Mouse (Mus musculus) lung, embryonic 15.5 days (tissue): ENCODE measurements at regions not wholly inside any gene's neighbourhood (a gene's known extent, or its start where the extent isn't known, plus 50 kb on each side); places are given as distances from the start of the nearest gene placed in this dataset.

Source experiments
- ATAC-seq: fragments of 200-750 bp; cut with Nextera tagmentation; 2 replicates; pipeline ENCODE4 v1.8.0; 2017; ENCODE audit warnings: moderate number of reproducible peaks, borderline replicate concordance; ENCODE audit not compliant: low FRiP score, low TSS enrichment; ENCODE audit errors: extremely low read depth
- H3K27ac ChIP-seq: fragments of 300-500 bp; sonication (generic); 2 replicates; pipeline ENCODE4 v1.5.1; 2015; ENCODE audit warnings: moderate library complexity, mild to moderate bottlenecking, inconsistent platforms
- H3K27me3 ChIP-seq: fragments of 300-500 bp; sonication (generic); 2 replicates; pipeline ENCODE4 v1.6.1; 2015; ENCODE audit warnings: inconsistent platforms
- H3K36me3 ChIP-seq: fragments of 300-500 bp; sonication (generic); 2 replicates; pipeline ENCODE4 v1.6.1; 2015; ENCODE audit warnings: inconsistent platforms
- H3K4me1 ChIP-seq: fragments of 300-500 bp; sonication (generic); 2 replicates; pipeline ENCODE4 v1.6.1; 2015; ENCODE audit warnings: inconsistent platforms
- H3K4me2 ChIP-seq: fragments of 300-500 bp; sonication (generic); 2 replicates; pipeline ENCODE4 v1.6.1; 2015; ENCODE audit warnings: inconsistent platforms, mild to moderate bottlenecking, moderate library complexity
- H3K4me3 ChIP-seq: fragments of 300-500 bp; sonication (generic); 2 replicates; pipeline ENCODE4 v1.5.1; 2015; ENCODE audit warnings: mild to moderate bottlenecking, inconsistent platforms
- H3K9ac ChIP-seq: fragments of 300-500 bp; sonication (generic); 2 replicates; pipeline ENCODE4 v1.6.1; 2015; ENCODE audit warnings: inconsistent platforms
- H3K9me3 ChIP-seq: fragments of 300-500 bp; sonication (generic); 2 replicates; pipeline ENCODE4 v1.6.1; 2016; ENCODE audit warnings: inconsistent platforms
- WGBS: fragments of 180-500 bp; shearing (Covaris S2); methylation state at CpG from one replicate; pipeline ENCODE4 v1.1.7; 2015; 5-methylcytosine and 5-hydroxymethylcytosine counted together

GRCm38 (mm10) chr3:49842119-49842518 is 85.0 kb upstream of the Pcdh18 start:
- Histone ChIP-seq H3K4me2 (no peak overlapping the region), H3K4me3 (no peak overlapping the region), H3K4me1 (no peaks in the 10 kb centered on the region), H3K36me3 (no peaks in the 10 kb centered on the region), H3K9ac (no peak overlapping the region), H3K27ac (no peak overlapping the region), H3K27me3 (no peaks in the 10 kb centered on the region), H3K9me3 (no peaks in the 10 kb centered on the region)
- ATAC-seq = no peak
- WGBS = 41% methylated on average over 6 of the region's 6 CpGs

- H3K4me3 ChIP-seq = no peak overlapping the region
- no peaks in the 10 kb centered on the region for H3K9me3 ChIP-seq
- H3K9ac ChIP-seq = no peak overlapping the region
- no peak overlapping the region for H3K4me2 ChIP-seq
- H3K27me3 ChIP-seq = no peaks in the 10 kb centered on the region
- no peak for ATAC-seq
- no peaks in the 10 kb centered on the region for H3K36me3 ChIP-seq
- WGBS = 78% methylated on average over 10 of the region's 10 CpGs
- no peak overlapping the region for H3K27ac ChIP-seq
- no peaks in the 10 kb centered on the region for H3K4me1 ChIP-seq
Observed at GRCm38 (mm10) chr3:49840448-49841156, 83.5 kb upstream of the Pcdh18 start.

GRCm38 (mm10) chr3:49814401-49814800 is 57.3 kb upstream of the Pcdh18 start:
- WGBS = 39% methylated on average over 5 of the region's 5 CpGs
- Histone ChIP-seq H3K27ac (no peak overlapping the region), H3K9me3 (no peaks in the 10 kb centered on the region), H3K36me3 (no peaks in the 10 kb centered on the region), H3K4me3 (no peak overlapping the region), H3K27me3 (no peaks in the 10 kb centered on the region), H3K9ac (no peak overlapping the region), H3K4me2 (no peak overlapping the region), H3K4me1 (no peaks in the 10 kb centered on the region)
- peak; percentile 35; the same call in 1 of the 2 replicates for ATAC-seq

- H3K27me3 ChIP-seq = no peaks in the 10 kb centered on the region
- ATAC-seq = no peak
- H3K9ac ChIP-seq = no peak overlapping the region
- WGBS = 29% methylated on average over 5 of the region's 5 CpGs
- H3K4me3 ChIP-seq = no peak overlapping the region
- H3K9me3 ChIP-seq = no peaks in the 10 kb centered on the region
- H3K4me1 ChIP-seq = peaks cover 14% of the 10 kb centered on the region; the same call in 1 of the 2 replicates
- H3K27ac ChIP-seq = peak overlapping the region; percentile 35
- H3K36me3 ChIP-seq = no peaks in the 10 kb centered on the region
- H3K4me2 ChIP-seq = no peak overlapping the region
Observed at GRCm38 (mm10) chr3:49807721-49808120, 50.6 kb upstream of the Pcdh18 start.

GRCm38 (mm10) chr3:49807280-49807679 is 50.2 kb upstream of the Pcdh18 start:
- no peak overlapping the region for H3K4me3 ChIP-seq
- H3K27me3 ChIP-seq = no peaks in the 10 kb centered on the region
- peak; percentile 74; the same call in 1 of the 2 replicates for ATAC-seq
- no peaks in the 10 kb centered on the region for H3K9me3 ChIP-seq
- H3K27ac ChIP-seq = peak overlapping the region; percentile 35
- no peaks in the 10 kb centered on the region for H3K36me3 ChIP-seq
- no peak overlapping the region for H3K9ac ChIP-seq
- no peak overlapping the region for H3K4me2 ChIP-seq
- peaks cover 14% of the 10 kb centered on the region; the same call in 1 of the 2 replicates for H3K4me1 ChIP-seq
- WGBS = 30% methylated on average over 1 of the region's 1 CpGs
